Mouse (Mus musculus): ENCODE results near the gene Adam33. TPM values are rescaled to one million over a fixed set of nuclear protein-coding genes. Genes with fewer than 3 reads are reported as not detected.
A peak's percentile ranks its signal among the peaks of the same experiment; 100 is the strongest.
"Not testable (repeated sequence)": the region's sequence is repeated elsewhere in the genome, so short reads cannot be mapped to it uniquely, and the experiment has no call there.

The Adam33 gene
- 3.2 and 3.5 TPM in 2 replicates for polyA plus RNA-seq (2015; fragmentation: Nextera tagmentation; extraction: Ambion mirVana)

DNA sequence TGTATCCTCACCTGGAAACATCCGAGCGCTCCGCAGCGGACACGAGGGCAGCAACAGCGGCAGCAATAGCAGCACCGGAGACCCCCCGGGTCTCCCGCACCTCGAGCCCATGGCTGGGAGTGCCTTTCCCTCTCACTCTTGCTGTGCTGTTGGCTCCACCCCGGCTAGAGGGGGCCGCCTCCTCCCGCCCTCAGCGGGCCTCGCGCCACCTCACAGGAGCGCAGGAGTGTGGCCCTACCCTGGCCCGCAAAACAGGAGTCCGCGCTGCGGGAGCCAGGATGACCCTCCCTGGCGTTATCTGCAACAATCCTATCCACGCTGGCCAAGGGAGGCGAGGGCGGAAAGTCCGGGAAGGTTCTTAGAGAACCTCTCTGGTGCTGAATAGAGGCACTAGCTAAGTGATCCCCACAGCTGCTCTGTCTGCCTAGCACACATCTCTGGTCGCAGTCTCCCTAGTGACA lies at the start of gene Adam33:
Adam33 (minus strand) TSS at position 411 of the 461 bp plus-strand sequence.
- H3K4me2 ChIP-seq (replicated peaks; ENCODE audit: low read depth, low read length) = peak within 1 kb of the TSS; percentile 54
- no peak for TF ChIP-seq CTCF (IDR thresholded peaks at IDR 0.05)
- no peak for TF ChIP-seq EP300 (IDR thresholded peaks at IDR 0.05)
- H3K27ac ChIP-seq (ENCODE audit: low read length) = no peak within 1 kb of the TSS
- peak within 1 kb of the TSS; percentile 16; the same call in 1 of the 2 replicates for H3K4me3 ChIP-seq (ENCODE audit: low read depth, low read length)
- DNase-seq (ENCODE audit: low spot score) (no peak), ATAC-seq (peak; percentile 55; the same call in 1 of the 2 replicates)
- no peak within 1 kb of the TSS for H3K9ac ChIP-seq (replicated peaks; ENCODE audit: low read depth)
- no peaks in the 10 kb centered on the region for H3K9me3 ChIP-seq (ENCODE audit: low read length)
- H3K27me3 ChIP-seq (replicated peaks; ENCODE audit: insufficient read depth, low read length) = 0 out of 2 replicates have a peak, but pooled peaks cover 3% of the 10 kb centered on the region
- 4% methylated on average over 22 of the region's 27 CpGs for WGBS
- peaks cover 4% of the 10 kb centered on the region; the same call in 1 of the 2 replicates for H3K4me1 ChIP-seq (ENCODE audit: insufficient read depth, low read depth, low read length)
- no peaks in the 10 kb centered on the region for H3K36me3 ChIP-seq (ENCODE audit: insufficient read depth, low read length)

GRCm38 (mm10) chr2:131105989-131106388 lies 42.4 kb upstream of the Adam33 start:
- Histone ChIP-seq H3K4me1 (ENCODE audit: insufficient read depth, low read depth, low read length) (no peaks in the 10 kb centered on the region), H3K4me2 (replicated peaks; ENCODE audit: low read depth, low read length) (no peak overlapping the region), H3K36me3 (ENCODE audit: insufficient read depth, low read length) (no peaks in the 10 kb centered on the region), H3K9me3 (ENCODE audit: low read length) (no peaks in the 10 kb centered on the region), H3K27ac (ENCODE audit: low read length) (no peak overlapping the region), H3K9ac (replicated peaks; ENCODE audit: low read depth) (no peak overlapping the region), H3K4me3 (ENCODE audit: low read depth, low read length) (no peak overlapping the region), H3K27me3 (replicated peaks; ENCODE audit: insufficient read depth, low read length) (no peaks in the 10 kb centered on the region)
- 82% methylated on average over 5 of the region's 5 CpGs for WGBS
- no peak for ATAC-seq
- DNase-seq (ENCODE audit: low spot score) = no peak
- no peak for TF ChIP-seq EP300 (IDR thresholded peaks at IDR 0.05)
- no peak for TF ChIP-seq CTCF (IDR thresholded peaks at IDR 0.05)

DNA sequence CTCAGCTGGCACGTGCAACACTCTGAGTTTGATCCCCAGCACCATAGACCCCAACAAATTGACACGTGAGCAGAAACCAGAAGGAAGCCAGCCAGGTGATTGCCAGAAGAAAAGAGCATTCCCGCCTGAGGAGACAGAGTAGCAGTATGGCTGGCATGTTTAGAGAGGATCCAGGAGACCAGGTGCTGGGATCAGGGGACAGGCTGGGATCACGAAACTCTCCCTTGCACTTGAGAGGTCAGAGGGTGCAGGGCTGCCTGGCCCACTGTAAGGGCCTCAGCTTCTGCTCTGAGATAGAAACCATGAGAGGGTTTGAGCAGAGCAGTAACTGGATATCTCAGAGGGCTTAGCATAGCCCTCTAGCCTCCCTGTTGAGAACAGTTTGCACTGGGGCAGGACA lies 41.4 kb upstream of the Adam33 start:
- H3K9me3 ChIP-seq (ENCODE audit: low read length); H3K4me3 ChIP-seq (ENCODE audit: low read depth, low read length); H3K36me3 ChIP-seq (ENCODE audit: insufficient read depth, low read length); H3K4me2 ChIP-seq (replicated peaks; ENCODE audit: low read depth, low read length); DNase-seq (ENCODE audit: low spot score); H3K27ac ChIP-seq (ENCODE audit: low read length); H3K27me3 ChIP-seq (replicated peaks; ENCODE audit: insufficient read depth, low read length); ATAC-seq; H3K4me1 ChIP-seq (ENCODE audit: insufficient read depth, low read depth, low read length); H3K9ac ChIP-seq (replicated peaks; ENCODE audit: low read depth): not testable (repeated sequence)
- WGBS = 61% methylated on average over 4 of the region's 4 CpGs

GRCm38 (mm10) chr2:131104021-131104420 lies 40.4 kb upstream of the Adam33 start:
- 77% methylated on average over 4 of the region's 4 CpGs for WGBS
- no peak overlapping the region for H3K4me3 ChIP-seq (ENCODE audit: low read depth, low read length)
- H3K9ac ChIP-seq (replicated peaks; ENCODE audit: low read depth) = no peak overlapping the region
- no peaks in the 10 kb centered on the region for H3K36me3 ChIP-seq (ENCODE audit: insufficient read depth, low read length)
- ATAC-seq (no peak), DNase-seq (ENCODE audit: low spot score) (no peak)
- H3K9me3 ChIP-seq (ENCODE audit: low read length) = no peaks in the 10 kb centered on the region
- H3K27me3 ChIP-seq (replicated peaks; ENCODE audit: insufficient read depth, low read length) = no peaks in the 10 kb centered on the region
- no peaks in the 10 kb centered on the region for H3K4me1 ChIP-seq (ENCODE audit: insufficient read depth, low read depth, low read length)
- H3K4me2 ChIP-seq (replicated peaks; ENCODE audit: low read depth, low read length) = no peak overlapping the region
- no peak overlapping the region for H3K27ac ChIP-seq (ENCODE audit: low read length)
- TF ChIP-seq CTCF (IDR thresholded peaks at IDR 0.05) (no peak), EP300 (IDR thresholded peaks at IDR 0.05) (no peak)

DNA sequence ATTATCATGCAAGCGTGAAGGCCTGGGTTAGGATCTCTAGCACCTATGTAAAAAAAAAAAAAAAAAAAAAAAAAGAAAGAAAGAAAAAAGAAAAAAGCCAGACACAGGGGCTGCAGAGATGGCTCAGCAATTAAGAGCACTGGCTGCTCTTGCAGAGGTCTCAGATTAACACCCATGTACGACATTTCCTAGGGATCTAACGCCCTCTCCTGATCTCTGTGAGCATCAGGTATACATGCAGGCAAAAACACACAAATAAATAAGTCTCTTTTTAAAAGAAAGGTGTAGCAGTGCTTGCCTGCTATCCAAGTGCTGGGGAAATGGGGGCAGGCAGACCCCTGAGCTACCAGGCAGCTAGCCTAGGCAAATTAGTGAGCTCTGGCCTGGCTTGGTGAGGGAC lies 37.9 kb upstream of the Adam33 start:
- no peak overlapping the region for H3K4me2 ChIP-seq (replicated peaks; ENCODE audit: low read depth, low read length)
- WGBS = 60% methylated on average over 3 of the region's 3 CpGs
- TF ChIP-seq EP300 (IDR thresholded peaks at IDR 0.05) (no peak), CTCF (IDR thresholded peaks at IDR 0.05) (no peak)

DNA sequence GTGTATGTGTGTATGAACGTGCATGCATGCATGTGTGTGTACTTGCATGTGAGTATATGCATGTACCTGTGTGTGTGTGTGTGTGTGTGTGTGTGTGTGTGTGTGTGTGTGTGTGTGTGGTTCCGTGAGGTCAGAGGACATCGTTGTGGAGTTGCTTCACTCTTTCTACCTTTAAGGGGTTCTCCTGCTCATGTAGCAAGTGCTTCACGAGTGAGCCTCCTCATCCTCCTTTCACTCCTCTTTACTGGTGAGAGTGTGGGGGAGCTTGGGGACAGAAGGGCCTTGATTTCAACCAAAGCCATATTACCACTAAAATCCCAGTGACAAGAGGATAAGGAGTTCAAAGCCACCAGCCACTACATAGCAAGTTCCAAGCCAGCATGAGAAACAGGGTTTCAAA lies 33.5 kb upstream of the Adam33 start:
- DNase-seq (ENCODE audit: low spot score) (no peak), ATAC-seq (no peak)
- no peak overlapping the region for H3K4me2 ChIP-seq (replicated peaks; ENCODE audit: low read depth, low read length)
- H3K4me3 ChIP-seq (ENCODE audit: low read depth, low read length) = no peak overlapping the region
- no peaks in the 10 kb centered on the region for H3K36me3 ChIP-seq (ENCODE audit: insufficient read depth, low read length)
- no peak for TF ChIP-seq CTCF (IDR thresholded peaks at IDR 0.05)
- TF ChIP-seq EP300 (IDR thresholded peaks at IDR 0.05) = no peak
- H3K27me3 ChIP-seq (replicated peaks; ENCODE audit: insufficient read depth, low read length) = no peaks in the 10 kb centered on the region
- H3K9me3 ChIP-seq (ENCODE audit: low read length) = no peaks in the 10 kb centered on the region
- WGBS = 86% methylated on average over 4 of the region's 4 CpGs
- H3K27ac ChIP-seq (ENCODE audit: low read length) = peak overlapping the region; percentile 84; the same call in 1 of the 2 replicates
- H3K9ac ChIP-seq (replicated peaks; ENCODE audit: low read depth) = no peak overlapping the region
- peaks cover 5% of the 10 kb centered on the region; the same call in 1 of the 2 replicates for H3K4me1 ChIP-seq (ENCODE audit: insufficient read depth, low read depth, low read length)

More for the DNA sequence above, 37.9 kb upstream of the Adam33 start:
- DNase-seq (ENCODE audit: low spot score) (no peak), ATAC-seq (no peak)
- no peak overlapping the region for H3K9ac ChIP-seq (replicated peaks; ENCODE audit: low read depth)
- no peaks in the 10 kb centered on the region for H3K27me3 ChIP-seq (replicated peaks; ENCODE audit: insufficient read depth, low read length)
- no peaks in the 10 kb centered on the region for H3K4me1 ChIP-seq (ENCODE audit: insufficient read depth, low read depth, low read length)
- no peaks in the 10 kb centered on the region for H3K9me3 ChIP-seq (ENCODE audit: low read length)
- H3K27ac ChIP-seq (ENCODE audit: low read length) = no peak overlapping the region
- no peak overlapping the region for H3K4me3 ChIP-seq (ENCODE audit: low read depth, low read length)
- no peaks in the 10 kb centered on the region for H3K36me3 ChIP-seq (ENCODE audit: insufficient read depth, low read length)
